Mouse (Mus musculus) common myeloid progenitor, adult 5-6 weeks (primary cell): ENCODE results near the gene Hectd1. TPM values are rescaled to one million over a fixed set of nuclear protein-coding genes. Genes with fewer than 3 reads are reported as not detected.
A peak's percentile ranks its signal among the peaks of the same experiment; 100 is the strongest.

Experiments used
- ATAC-seq: replicated peaks from 2 replicates; pipeline ENCODE4 v1.8.0; 2016; ENCODE audit warnings: low read depth, mild to moderate bottlenecking, moderate TSS enrichment, inconsistent platforms; ENCODE audit not compliant: poor library complexity, severe bottlenecking
- total RNA-seq: library from RNA; stranded (forward); fragments of 200-1000, 187-1606 nt; gene quantifications from 2 replicates; pipeline ENCODE4 v1.2.3, GENCODE M21; 2017

Gene Hectd1
- total RNA-seq, 1 experiment from 2014 or later = 143 TPM

- ATAC-seq = peak; percentile 89
Measured at GRCm38 (mm10) chr12:51844771-51845256, 15.5 kb upstream of the Hectd1 start.

- no peak for ATAC-seq
Measured at GRCm38 (mm10) chr12:51843576-51844520, 14.5 kb upstream of the Hectd1 start.

GRCm38 (mm10) chr12:51842081-51842864, 12.9 kb upstream of the Hectd1 start:
- ATAC-seq = no peak

- ATAC-seq = no peak
Measured at GRCm38 (mm10) chr12:51839856-51840255, 10.5 kb upstream of the Hectd1 start.

GRCm38 (mm10) chr12:51835219-51835618, 5.9 kb upstream of the Hectd1 start:
- peak; percentile 63 for ATAC-seq

- no peak for ATAC-seq
Measured at GRCm38 (mm10) chr12:51831931-51832330, 2.6 kb upstream of the Hectd1 start.

GRCm38 (mm10) chr12:51831296-51831695, 2.0 kb upstream of the Hectd1 start:
- no peak for ATAC-seq

GRCm38 (mm10) chr12:51830671-51831070, 1.3 kb upstream of the Hectd1 start:
- no peak for ATAC-seq

- peak; percentile 24 for ATAC-seq
Measured at GRCm38 (mm10) chr12:51830077-51830402, 704 bp upstream of the Hectd1 start.

- no peak for ATAC-seq
Measured at GRCm38 (mm10) chr12:51828716-51829289, 533 bp downstream of the Hectd1 start.

- ATAC-seq = no peak
Measured at GRCm38 (mm10) chr12:51827958-51828650, 1.2 kb downstream of the Hectd1 start.

GRCm38 (mm10) chr12:51825338-51825737, 4.0 kb downstream of the Hectd1 start:
- no peak for ATAC-seq

GRCm38 (mm10) chr12:51823311-51823710, 6.0 kb downstream of the Hectd1 start:
- ATAC-seq = no peak

GRCm38 (mm10) chr12:51822861-51823260, 6.5 kb downstream of the Hectd1 start:
- no peak for ATAC-seq

- no peak for ATAC-seq
Measured at GRCm38 (mm10) chr12:51822236-51822635, 7.1 kb downstream of the Hectd1 start.

- ATAC-seq = peak; percentile 69
Measured at GRCm38 (mm10) chr12:51821256-51821655, 8.1 kb downstream of the Hectd1 start.

- ATAC-seq = peak; percentile 37; the same call in 1 of the 2 replicates
Measured at GRCm38 (mm10) chr12:51819951-51820498, 9.3 kb downstream of the Hectd1 start.

- no peak for ATAC-seq
Measured at GRCm38 (mm10) chr12:51817815-51818613, 11.3 kb downstream of the Hectd1 start.
